ENCODE assay signal across 8 mouse cellular contexts in the genomic region with DNA sequence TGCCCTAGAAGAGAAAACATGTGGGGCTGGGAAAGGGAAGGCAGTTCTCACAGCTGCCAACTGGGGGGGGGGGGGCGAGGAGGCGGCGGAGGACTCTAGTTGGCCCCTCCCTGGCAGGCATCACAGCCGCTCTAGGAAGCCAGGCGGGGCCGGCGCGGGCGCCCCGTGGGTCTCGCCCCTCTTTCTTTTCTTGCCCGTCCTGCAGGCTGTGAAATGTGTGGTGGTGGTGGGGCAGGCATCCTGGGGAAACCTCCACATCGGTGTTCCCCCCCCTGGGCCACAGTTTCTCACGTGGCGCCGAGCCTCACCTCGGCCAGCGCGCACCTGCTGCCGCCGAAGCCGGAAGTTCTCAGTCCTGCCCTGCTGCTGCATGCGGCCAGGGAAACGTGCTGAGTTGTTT. TPM values are rescaled to one million over a fixed set of nuclear protein-coding genes. Genes with fewer than 3 reads are reported as not detected.
DNase-seq lines count a peak whose midpoint lies in the region; ATAC-seq and TF ChIP-seq lines count a peak whose summit lies in the region.

No protein-coding gene starts in this region.

- DNase-seq in kidney, postnatal 0 days (ENCODE audit: low spot score): no peak
- no peak for DNase-seq in kidney, postnatal 36 days
- DNase-seq in adrenal gland, postnatal 10 days: no peak
- DNase-seq in ovary, postnatal 14 days (ENCODE audit: low spot score): no peak
- DNase-seq in layer of hippocampus, postnatal 10 days (ENCODE audit: low spot score in 2 of 2): no peak

- H3K4me2 ChIP-seq in kidney, postnatal 0 days (ENCODE audit: low read length): peak overlapping the region; percentile 57
- peak overlapping the region; percentile 63 for H3K4me2 ChIP-seq in limb, embryonic 12.5 days
- peak overlapping the region; percentile 59 for H3K4me2 ChIP-seq in neural tube, embryonic 15.5 days

- 0 out of 2 replicates have a peak, but pooled peaks have one; percentile 25 for ATAC-seq in kidney, postnatal 0 days (replicated peaks; ENCODE audit: low FRiP score, low read depth)
- ATAC-seq in limb, embryonic 12.5 days (ENCODE audit: insufficient number of reproducible peaks, insufficient read depth, low FRiP score, low TSS enrichment, low read depth): no peak
- ATAC-seq in neural tube, embryonic 15.5 days (ENCODE audit: low FRiP score): no peak

- H3K4me1 ChIP-seq in kidney, postnatal 0 days (replicated peaks; ENCODE audit: insufficient read depth, low read length): no peaks in the 10 kb centered on the region
- H3K4me1 ChIP-seq in erythroblast, embryonic 14.5 days (ENCODE audit: control insufficient read depth): peaks cover 48% of the 10 kb centered on the region
- H3K4me1 ChIP-seq in limb, embryonic 12.5 days (replicated peaks): peaks cover 8% of the 10 kb centered on the region
- H3K4me1 ChIP-seq in neural tube, embryonic 15.5 days: 0 out of 2 replicates have a peak, but pooled peaks cover 4% of the 10 kb centered on the region

- 19% methylated on average over 21 of the region's 24 CpGs for WGBS in kidney, postnatal 0 days
- 14% methylated on average over 21 of the region's 24 CpGs for WGBS in limb, embryonic 12.5 days
- WGBS in neural tube, embryonic 15.5 days: 20% methylated on average over 17 of the region's 24 CpGs

- H3K4me3 ChIP-seq in kidney, postnatal 0 days (replicated peaks; ENCODE audit: low read depth, low read length): peak overlapping the region; percentile 24; the same call in 1 of the 2 replicates
- peak overlapping the region; percentile 62 for H3K4me3 ChIP-seq in erythroblast, embryonic 14.5 days (replicated peaks)
- H3K4me3 ChIP-seq in limb, embryonic 12.5 days (replicated peaks): peak overlapping the region; percentile 38
- H3K4me3 ChIP-seq in neural tube, embryonic 15.5 days (replicated peaks): peak overlapping the region; percentile 28

- H3K9ac ChIP-seq in kidney, postnatal 0 days (ENCODE audit: low read depth, low read length): 0 out of 2 replicates have a peak overlapping the region, but pooled peaks have one; percentile 35
- H3K9ac ChIP-seq in limb, embryonic 12.5 days (replicated peaks): no peak overlapping the region; the same call in 1 of the 2 replicates
- 0 out of 2 replicates have a peak overlapping the region, but pooled peaks have one; percentile 5 for H3K9ac ChIP-seq in neural tube, embryonic 15.5 days (replicated peaks)

- no peak for TF ChIP-seq CTCF in kidney, postnatal 0 days (IDR thresholded peaks at IDR 0.05; ENCODE audit: low read depth)

- no peaks in the 10 kb centered on the region for H3K36me3 ChIP-seq in kidney, postnatal 0 days (ENCODE audit: insufficient read depth, low read length)
- H3K36me3 ChIP-seq in erythroblast, embryonic 14.5 days (ENCODE audit: control insufficient read depth): no peaks in the 10 kb centered on the region
- H3K36me3 ChIP-seq in limb, embryonic 12.5 days: no peaks in the 10 kb centered on the region
- no peaks in the 10 kb centered on the region for H3K36me3 ChIP-seq in neural tube, embryonic 15.5 days

- H3K9me3 ChIP-seq in kidney, postnatal 0 days (replicated peaks; ENCODE audit: low read length): no peaks in the 10 kb centered on the region
- H3K9me3 ChIP-seq in erythroblast, embryonic 14.5 days (ENCODE audit: control insufficient read depth, low read length): no peaks in the 10 kb centered on the region; the same call in 1 of the 2 replicates
- no peaks in the 10 kb centered on the region for H3K9me3 ChIP-seq in limb, embryonic 12.5 days
- H3K9me3 ChIP-seq in neural tube, embryonic 15.5 days (replicated peaks): no peaks in the 10 kb centered on the region

- no peaks in the 10 kb centered on the region for H3K27me3 ChIP-seq in kidney, postnatal 0 days (ENCODE audit: insufficient read depth, low read length)
- no peaks in the 10 kb centered on the region for H3K27me3 ChIP-seq in erythroblast, embryonic 14.5 days (ENCODE audit: control insufficient read depth)
- H3K27me3 ChIP-seq in limb, embryonic 12.5 days: peaks cover 21% of the 10 kb centered on the region
- H3K27me3 ChIP-seq in neural tube, embryonic 15.5 days (replicated peaks): no peaks in the 10 kb centered on the region

- H3K27ac ChIP-seq in kidney, postnatal 0 days: no peak overlapping the region
- H3K27ac ChIP-seq in limb, embryonic 12.5 days: no peak overlapping the region
- no peak overlapping the region for H3K27ac ChIP-seq in neural tube, embryonic 15.5 days (replicated peaks)

RNA-seq across cellular contexts. Expression of gene Dnaaf1, which starts 10.9 kb away (rescaled TPM):
- polyA plus RNA-seq in kidney, postnatal 0 days (2015; fragmentation: Nextera tagmentation; extraction: Ambion mirVana): 0.22 and 0.24 TPM in 2 replicates
- not detected in 2 replicates for polyA plus RNA-seq in erythroblast, embryonic 14.5 days (2012)
- polyA plus RNA-seq in limb, embryonic 12.5 days (2016; fragmentation: Nextera tagmentation; extraction: Ambion mirVana): not detected in 2 replicates
- 0.20 and 0.45 TPM in 2 replicates for polyA plus RNA-seq in neural tube, embryonic 15.5 days (2015; fragmentation: Nextera tagmentation; extraction: Ambion mirVana)
- total RNA-seq in adrenal gland, postnatal 10 days (2021): not detected
- total RNA-seq in layer of hippocampus, postnatal 10 days (2021): under 1 TPM; 0.45 to 0.57 TPM

RNA-seq across cellular contexts. Expression of gene Hsdl1, which starts 10.9 kb away (rescaled TPM):
- polyA plus RNA-seq in kidney, postnatal 0 days (2015; fragmentation: Nextera tagmentation; extraction: Ambion mirVana): 27.1 and 29.4 TPM in 2 replicates
- polyA plus RNA-seq in erythroblast, embryonic 14.5 days (2012): 0.80 and 1.4 TPM in 2 replicates
- polyA plus RNA-seq in limb, embryonic 12.5 days (2016; fragmentation: Nextera tagmentation; extraction: Ambion mirVana): 33.6 and 35.3 TPM in 2 replicates
- polyA plus RNA-seq in neural tube, embryonic 15.5 days (2015; fragmentation: Nextera tagmentation; extraction: Ambion mirVana): 129 and 137 TPM in 2 replicates
- 10 to 100 TPM; 24.8 to 28.0 TPM for total RNA-seq in adrenal gland, postnatal 10 days (2021)
- total RNA-seq in layer of hippocampus, postnatal 10 days (2021): 10 to 100 TPM; 52.3 to 53.2 TPM

RNA-seq across cellular contexts. Expression of gene Taf1c, which starts 19.1 kb away (rescaled TPM):
- 8.3 and 8.7 TPM in 2 replicates for polyA plus RNA-seq in kidney, postnatal 0 days (2015; fragmentation: Nextera tagmentation; extraction: Ambion mirVana)
- 1.8 and 2.2 TPM in 2 replicates for polyA plus RNA-seq in erythroblast, embryonic 14.5 days (2012)
- polyA plus RNA-seq in limb, embryonic 12.5 days (2016; fragmentation: Nextera tagmentation; extraction: Ambion mirVana): 14.1 and 15.1 TPM in 2 replicates
- polyA plus RNA-seq in neural tube, embryonic 15.5 days (2015; fragmentation: Nextera tagmentation; extraction: Ambion mirVana): 11.8 and 15.0 TPM in 2 replicates
- total RNA-seq in adrenal gland, postnatal 10 days (2021): 10 to 100 TPM; 10.1 to 13.0 TPM
- 10 to 100 TPM; 12.5 to 13.0 TPM for total RNA-seq in layer of hippocampus, postnatal 10 days (2021)

RNA-seq across cellular contexts. Expression of gene Adad2, which starts 26.6 kb away (rescaled TPM):
- polyA plus RNA-seq in kidney, postnatal 0 days (2015; fragmentation: Nextera tagmentation; extraction: Ambion mirVana): not detected in 2 replicates
- polyA plus RNA-seq in erythroblast, embryonic 14.5 days (2012): not detected in 2 replicates
- 0.14 and 0.41 TPM in 2 replicates for polyA plus RNA-seq in limb, embryonic 12.5 days (2016; fragmentation: Nextera tagmentation; extraction: Ambion mirVana)
- 0.10 and 0.11 TPM in 2 replicates for polyA plus RNA-seq in neural tube, embryonic 15.5 days (2015; fragmentation: Nextera tagmentation; extraction: Ambion mirVana)
- not detected for total RNA-seq in adrenal gland, postnatal 10 days (2021)
- total RNA-seq in layer of hippocampus, postnatal 10 days (2021): under 1 TPM in 1 of 2 experiments, not detected in 1; 0.25 TPM

RNA-seq across cellular contexts. Expression of gene Mbtps1, which starts 27.4 kb away (rescaled TPM):
- 78.4 and 86.9 TPM in 2 replicates for polyA plus RNA-seq in kidney, postnatal 0 days (2015; fragmentation: Nextera tagmentation; extraction: Ambion mirVana)
- 9.2 and 13.4 TPM in 2 replicates for polyA plus RNA-seq in erythroblast, embryonic 14.5 days (2012)
- polyA plus RNA-seq in limb, embryonic 12.5 days (2016; fragmentation: Nextera tagmentation; extraction: Ambion mirVana): 140 and 147 TPM in 2 replicates
- 48.5 and 62.4 TPM in 2 replicates for polyA plus RNA-seq in neural tube, embryonic 15.5 days (2015; fragmentation: Nextera tagmentation; extraction: Ambion mirVana)
- 100 to 1,000 TPM; 103 to 114 TPM for total RNA-seq in adrenal gland, postnatal 10 days (2021)
- 10 to 100 TPM; 62.7 to 67.9 TPM for total RNA-seq in layer of hippocampus, postnatal 10 days (2021)

Comparison
In these comparisons a context has a peak if more than half of its experiments do, and no peak if none do; other contexts are left out.
1. RNA of gene Hsdl1, which starts 10.9 kb away (polyA plus RNA-seq): 129 to 137 TPM in neural tube, embryonic 15.5 days, 33.6 to 35.3 TPM in limb, embryonic 12.5 days and 27.1 to 29.4 TPM in kidney, postnatal 0 days; 0.80 to 1.4 TPM in erythroblast, embryonic 14.5 days; every median in the first group is over 10 times any median in the second.
2. Peak in every context shown above with its lines, with median percentiles within 50 percentile points of each other: H3K4me2 ChIP-seq and H3K4me3 ChIP-seq.